In genomic region chr6:29266936-29267335, GRCm38 (mm10) we compare ENCODE assay signal across 23 mouse cellular contexts. TPM values are rescaled to one million over a fixed set of nuclear protein-coding genes. Genes with fewer than 3 reads are reported as not detected.
DNase-seq lines count a peak whose midpoint lies in the region; ATAC-seq and TF ChIP-seq lines count a peak whose summit lies in the region.
"Had no signal": no experiment of that assay in that cellular context is flagged by ENCODE, and none has a peak within 500 bp of the region (broad histone marks: within the 10 kb centered on the region; RNA-seq: fewer than 3 reads in every experiment).

No protein-coding gene starts in this region.

- peak; percentile 64 for ATAC-seq in liver, embryonic 13.5 days (ENCODE audit: low read depth)
- ATAC-seq in liver, postnatal 0 days: peak; percentile 85
- ATAC-seq: forebrain, embryonic 15.5 days; hindbrain, embryonic 16.5 days had no signal

- H3K27me3 ChIP-seq in liver, embryonic 13.5 days: peaks cover 12% of the 10 kb centered on the region
- no peaks in the 10 kb centered on the region for H3K27me3 ChIP-seq in liver, postnatal 0 days (ENCODE audit: insufficient read depth, low read length)
- H3K27me3 ChIP-seq: embryonic facial prominence, embryonic 15.5 days; forebrain, embryonic 15.5 days; hindbrain, embryonic 12.5 days had no signal

- H3K9me3 ChIP-seq in liver, embryonic 13.5 days (replicated peaks): no peaks in the 10 kb centered on the region
- H3K9me3 ChIP-seq in liver, postnatal 0 days (ENCODE audit: low read length): no peaks in the 10 kb centered on the region
- H3K9me3 ChIP-seq: embryonic facial prominence, embryonic 15.5 days; forebrain, embryonic 10.5 days; forebrain, embryonic 15.5 days; hindbrain, embryonic 12.5 days had no signal

- peak; percentile 44; the same call in 1 of the 2 replicates for TF ChIP-seq EP300 in liver, postnatal 0 days (IDR thresholded peaks at IDR 0.05; ENCODE audit: low read depth)

- no peak overlapping the region for H3K27ac ChIP-seq in liver, embryonic 13.5 days
- peak overlapping the region; percentile 46 for H3K27ac ChIP-seq in liver, postnatal 0 days (ENCODE audit: low read depth)
- H3K27ac ChIP-seq: embryonic facial prominence, embryonic 15.5 days; forebrain, embryonic 10.5 days; forebrain, embryonic 15.5 days; gastrocnemius, adult 2 months; hindbrain, embryonic 12.5 days had no signal

- peaks cover 14% of the 10 kb centered on the region for H3K4me1 ChIP-seq in liver, embryonic 13.5 days (replicated peaks)
- peaks cover 6% of the 10 kb centered on the region for H3K4me1 ChIP-seq in liver, postnatal 0 days (ENCODE audit: insufficient read depth)

- no peak for TF ChIP-seq CTCF in liver, postnatal 0 days (IDR thresholded peaks at IDR 0.05; ENCODE audit: low read depth)

- DNase-seq in 416B (ENCODE audit: low read depth) (peak; percentile 21), liver (peak; percentile 20)
- no peak for DNase-seq in liver, embryonic 13.5 days
- peak; percentile 58 for DNase-seq in liver, postnatal 0 days
- no peak for DNase-seq in kidney, adult 8-10 months
- no peak for DNase-seq in spleen, postnatal 14 days (ENCODE audit: low spot score in 2 of 2)
- DNase-seq in ovary, postnatal 10 days (ENCODE audit: low spot score): no peak
- DNase-seq: adrenal gland, adult 8-10 months; adrenal gland, postnatal 36 days; cerebellum, adult 2 months; cerebellum, postnatal 10 days; gastrocnemius, adult 2 months; gastrocnemius, postnatal 25 days; heart, postnatal 10 days; heart, postnatal 4 days had no signal

- no peak overlapping the region for H3K9ac ChIP-seq in liver, embryonic 13.5 days
- no peak overlapping the region for H3K9ac ChIP-seq in liver, postnatal 0 days (replicated peaks)
- H3K9ac ChIP-seq: embryonic facial prominence, embryonic 15.5 days; forebrain, embryonic 15.5 days; hindbrain, embryonic 12.5 days had no signal

- no peak overlapping the region for H3K4me2 ChIP-seq in liver, embryonic 13.5 days
- H3K4me2 ChIP-seq in liver, postnatal 0 days (ENCODE audit: low read depth, low read length): no peak overlapping the region
- H3K4me2 ChIP-seq: embryonic facial prominence, embryonic 15.5 days; forebrain, embryonic 15.5 days; hindbrain, embryonic 12.5 days had no signal

- H3K4me3 ChIP-seq in liver, embryonic 13.5 days (replicated peaks): no peak overlapping the region
- no peak overlapping the region for H3K4me3 ChIP-seq in liver, postnatal 0 days (ENCODE audit: low read depth, low read length)
- H3K4me3 ChIP-seq: embryonic facial prominence, embryonic 15.5 days; erythroblast, embryonic 14.5 days; forebrain, embryonic 10.5 days; forebrain, embryonic 15.5 days; gastrocnemius, adult 2 months; hindbrain, embryonic 12.5 days had no signal

- no peaks in the 10 kb centered on the region for H3K36me3 ChIP-seq in liver, embryonic 13.5 days
- H3K36me3 ChIP-seq in liver, postnatal 0 days (replicated peaks; ENCODE audit: insufficient read depth, low read length): no peaks in the 10 kb centered on the region
- H3K36me3 ChIP-seq: embryonic facial prominence, embryonic 15.5 days; forebrain, embryonic 10.5 days; forebrain, embryonic 15.5 days; hindbrain, embryonic 12.5 days had no signal

- 51% methylated on average over 4 of the region's 4 CpGs for WGBS in liver, embryonic 13.5 days (ENCODE audit: insufficient replicate concordance)
- WGBS in liver, postnatal 0 days (ENCODE audit: insufficient replicate concordance): 52% methylated on average over 4 of the region's 4 CpGs

RNA-seq across cellular contexts. Expression of gene Hilpda, which starts 5.4 kb away (rescaled TPM):
- 17.0 and 18.6 TPM in 2 replicates for polyA plus RNA-seq in liver, embryonic 13.5 days (2015; fragmentation: Nextera tagmentation; extraction: Ambion mirVana)
- 24.1 and 29.0 TPM in 2 replicates for polyA plus RNA-seq in liver, postnatal 0 days (2015; fragmentation: Nextera tagmentation; extraction: Ambion mirVana)

RNA-seq across cellular contexts. Expression of gene Fam71f2, which starts 12.5 kb away (rescaled TPM):
- polyA plus RNA-seq in liver, embryonic 13.5 days (2015; fragmentation: Nextera tagmentation; extraction: Ambion mirVana): 0.10 and 0.12 TPM in 2 replicates
- polyA plus RNA-seq in liver, postnatal 0 days (2015; fragmentation: Nextera tagmentation; extraction: Ambion mirVana): 0.11 and 0.28 TPM in 2 replicates
- polyA plus RNA-seq: erythroblast, embryonic 14.5 days had no signal

RNA-seq across cellular contexts. Expression of gene Impdh1, which starts 50.8 kb away (rescaled TPM):
- 9.5 and 10.0 TPM in 2 replicates for polyA plus RNA-seq in liver, embryonic 13.5 days (2015; fragmentation: Nextera tagmentation; extraction: Ambion mirVana)
- 7.3 and 7.7 TPM in 2 replicates for polyA plus RNA-seq in liver, postnatal 0 days (2015; fragmentation: Nextera tagmentation; extraction: Ambion mirVana)

RNA-seq across cellular contexts. Expression of gene Fam71f1, which starts 52.0 kb away (rescaled TPM):
- not detected in 2 replicates for polyA plus RNA-seq in liver, embryonic 13.5 days (2015; fragmentation: Nextera tagmentation; extraction: Ambion mirVana)
- not detected in 2 replicates for polyA plus RNA-seq in liver, postnatal 0 days (2015; fragmentation: Nextera tagmentation; extraction: Ambion mirVana)
- polyA plus RNA-seq: cerebellum, adult 2 months; embryonic facial prominence, embryonic 11.5 days; embryonic facial prominence, embryonic 15.5 days; erythroblast, embryonic 14.5 days; forebrain, embryonic 10.5 days; forebrain, embryonic 15.5 days; frontal cortex, adult 2 months; hindbrain, embryonic 12.5 days; hindbrain, embryonic 16.5 days had no signal

Comparison
In these comparisons a context has a peak if more than half of its experiments do, and no peak if none do; other contexts are left out.
1. DNase-seq: peak in 416B (single experiment), liver (single experiment) and liver, postnatal 0 days (single experiment); none in liver, embryonic 13.5 days (single experiment), kidney, adult 8-10 months (0 of 2), spleen, postnatal 14 days (0 of 2) and ovary, postnatal 10 days (single experiment).